Mouse (Mus musculus) midbrain, embryonic 14.5 days (tissue): ENCODE data around the gene Gm20481. TPM values are rescaled to one million over a fixed set of nuclear protein-coding genes. Genes with fewer than 3 reads are reported as not detected.
"Not testable (repeated sequence)": the region's sequence is repeated elsewhere in the genome, so short reads cannot be mapped to it uniquely, and the experiment has no call there.

Experiments used
- ATAC-seq: fragments of 200-750 bp; cut with Nextera tagmentation; 2 replicates; pipeline ENCODE4 v1.8.0; 2017; ENCODE audit warnings: moderate number of reproducible peaks, moderate library complexity; ENCODE audit not compliant: low FRiP score, low TSS enrichment
- DNase-seq: peaks from one replicate; pipeline ENCODE4 v3.0.0-alpha.2; 2015
- H3K27ac ChIP-seq: fragments of 300-500 bp; sonication (generic); replicated peaks from 2 replicates; pipeline ENCODE4 v1.5.1; 2014; ENCODE audit warnings: mild to moderate bottlenecking, low read depth, low read length, moderate library complexity
- H3K27me3 ChIP-seq: fragments of 300-500 bp; sonication (generic); 2 replicates; pipeline ENCODE4 v1.6.1; 2014; ENCODE audit warnings: low read length, control low read depth, mixed read lengths; ENCODE audit not compliant: control insufficient read depth, insufficient read depth
- H3K36me3 ChIP-seq: fragments of 300-500 bp; sonication (generic); 2 replicates; pipeline ENCODE4 v1.6.1; 2014; ENCODE audit warnings: low read length, control low read depth; ENCODE audit not compliant: control insufficient read depth, insufficient read depth
- H3K4me1 ChIP-seq: fragments of 300-500 bp; sonication (generic); 2 replicates; pipeline ENCODE4 v1.6.1; 2014; ENCODE audit warnings: mild to moderate bottlenecking, antibody characterized with exemption, low read length, control low read depth; ENCODE audit not compliant: control insufficient read depth, insufficient read depth
- H3K4me2 ChIP-seq: fragments of 300-500 bp; sonication (generic); 2 replicates; pipeline ENCODE4 v1.6.1; 2014; ENCODE audit warnings: mild to moderate bottlenecking, low read length, moderate library complexity
- H3K4me3 ChIP-seq: fragments of 300-500 bp; sonication (generic); replicated peaks from 2 replicates; pipeline ENCODE4 v1.5.1; 2014; ENCODE audit warnings: low read depth, low read length
- H3K9ac ChIP-seq: fragments of 300-500 bp; sonication (generic); replicated peaks from 2 replicates; pipeline ENCODE4 v1.6.1; 2014; ENCODE audit warnings: mild to moderate bottlenecking, low read length, moderate library complexity
- H3K9me3 ChIP-seq: fragments of 300-500 bp; sonication (generic); 2 replicates; pipeline ENCODE4 v1.6.1; 2016; ENCODE audit warnings: low read length, control low read depth, mixed read lengths; ENCODE audit not compliant: control insufficient read depth
- WGBS: fragments of 180-500 bp; shearing (Covaris S2); extraction: QIAGEN DNeasy Blood & Tissue Kit; methylation state at CpG from one replicate; pipeline ENCODE4 v1.1.7; 2014; 5-methylcytosine and 5-hydroxymethylcytosine counted together
- polyA plus RNA-seq: library from polyadenylated mRNA; unstranded; fragments of >200 nt; fragmentation: Nextera tagmentation; extraction: Ambion mirVana; gene quantifications from 2 replicates; pipeline ENCODE4 v1.2.1, GENCODE M21; 2014

The Gm20481 gene
- polyA plus RNA-seq: 1.1 and 2.3 TPM in 2 replicates

GRCm38 (mm10) chr17:34969822-34970221 is at the start of gene Gm20481:
Gene Gm20481 (plus strand): TSS chr17:34969912.
- 68% methylated on average over 6 of the region's 11 CpGs for WGBS

DNA sequence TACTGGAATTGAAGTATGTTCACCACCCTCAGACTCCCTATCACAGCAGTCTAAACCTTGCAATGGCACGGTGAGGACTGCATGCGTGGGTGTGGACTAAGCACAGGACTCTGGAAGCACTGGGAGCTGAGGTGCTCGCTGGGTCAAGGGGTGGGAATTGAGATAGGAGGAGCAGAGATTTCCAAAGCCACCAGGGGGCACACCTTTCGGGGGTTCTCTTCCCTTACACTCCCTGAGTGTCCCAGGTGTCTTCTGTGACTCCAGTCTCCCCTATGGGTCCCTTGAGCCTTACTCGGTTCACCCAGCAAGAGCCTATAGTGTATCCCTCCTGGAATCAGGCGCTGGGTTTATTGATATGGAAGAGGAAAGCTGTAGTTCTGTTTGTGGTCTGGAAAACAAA is 46.8 kb upstream of the Gm20481 start:
- H3K4me3 ChIP-seq: no peak overlapping the region
- WGBS: 55% methylated on average over 6 of the region's 6 CpGs
- no peak overlapping the region for H3K4me2 ChIP-seq
- H3K9ac ChIP-seq: no peak overlapping the region
- DNase-seq: no peak
- no peaks in the 10 kb centered on the region for H3K4me1 ChIP-seq
- no peaks in the 10 kb centered on the region for H3K36me3 ChIP-seq
- no peaks in the 10 kb centered on the region for H3K9me3 ChIP-seq
- no peak overlapping the region for H3K27ac ChIP-seq
- no peak for ATAC-seq
- no peaks in the 10 kb centered on the region for H3K27me3 ChIP-seq

More at GRCm38 (mm10) chr17:34969822-34970221, at the start of gene Gm20481:
- not testable (repeated sequence) for H3K9ac ChIP-seq, DNase-seq, H3K27ac ChIP-seq, H3K4me2 ChIP-seq, H3K36me3 ChIP-seq, ATAC-seq, H3K4me3 ChIP-seq, H3K9me3 ChIP-seq, H3K4me1 ChIP-seq
- peaks cover 18% of the 10 kb centered on the region for H3K27me3 ChIP-seq

- DNase-seq (no peak), ATAC-seq (no peak)
- no peak overlapping the region for H3K9ac ChIP-seq
- H3K36me3 ChIP-seq: no peaks in the 10 kb centered on the region
- no peaks in the 10 kb centered on the region for H3K9me3 ChIP-seq
- 61% methylated on average over 5 of the region's 5 CpGs for WGBS
- H3K27me3 ChIP-seq: no peaks in the 10 kb centered on the region
- no peak overlapping the region for H3K4me2 ChIP-seq
- no peaks in the 10 kb centered on the region for H3K4me1 ChIP-seq
- H3K27ac ChIP-seq: no peak overlapping the region
- H3K4me3 ChIP-seq: no peak overlapping the region
These were observed 45.5 kb upstream of the Gm20481 start for GRCm38 (mm10) chr17:34924258-34924657.

DNA sequence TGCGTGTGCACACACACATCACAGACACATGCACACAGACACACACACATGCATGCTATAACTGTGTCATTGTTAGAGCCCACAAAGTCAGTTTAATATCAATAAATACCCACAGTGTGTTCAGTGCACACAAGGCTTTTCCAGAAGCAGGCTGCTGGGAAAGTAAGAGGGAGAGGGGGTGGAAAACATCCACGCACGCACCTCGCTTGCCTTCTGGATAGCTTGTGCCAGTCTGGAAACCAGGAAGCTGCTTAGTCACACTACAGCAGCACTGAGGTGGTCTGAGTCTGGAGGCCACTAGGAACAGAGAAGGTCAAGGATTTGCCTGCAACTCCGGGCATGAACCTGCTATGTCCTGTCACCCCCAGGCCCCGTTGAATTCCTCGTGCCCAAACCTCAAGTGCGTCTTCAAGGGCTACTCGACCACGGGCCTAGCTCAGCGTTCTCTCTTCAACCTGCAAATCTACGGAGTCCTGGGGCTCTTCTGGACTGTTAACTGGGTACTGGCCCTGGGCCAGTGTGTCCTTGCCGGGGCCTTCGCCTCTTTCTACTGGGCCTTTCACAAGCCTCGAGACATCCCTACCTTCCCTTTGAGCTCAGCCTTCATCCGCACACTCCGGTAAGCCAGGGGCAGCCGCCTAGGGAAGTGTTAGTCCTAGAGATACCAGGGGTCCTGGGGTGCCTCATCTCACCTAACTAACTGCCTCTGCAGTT is 42.2 kb upstream of the Gm20481 start:
- no peak overlapping the region for H3K4me2 ChIP-seq
- no peaks in the 10 kb centered on the region for H3K36me3 ChIP-seq
- H3K9ac ChIP-seq: no peak overlapping the region
- H3K27me3 ChIP-seq: no peaks in the 10 kb centered on the region
- no peaks in the 10 kb centered on the region for H3K9me3 ChIP-seq
- DNase-seq (no peak), ATAC-seq (no peak)
- no peak overlapping the region for H3K27ac ChIP-seq
- H3K4me1 ChIP-seq: peaks cover 10% of the 10 kb centered on the region
- no peak overlapping the region for H3K4me3 ChIP-seq
- 87% methylated on average over 18 of the region's 18 CpGs for WGBS

DNA sequence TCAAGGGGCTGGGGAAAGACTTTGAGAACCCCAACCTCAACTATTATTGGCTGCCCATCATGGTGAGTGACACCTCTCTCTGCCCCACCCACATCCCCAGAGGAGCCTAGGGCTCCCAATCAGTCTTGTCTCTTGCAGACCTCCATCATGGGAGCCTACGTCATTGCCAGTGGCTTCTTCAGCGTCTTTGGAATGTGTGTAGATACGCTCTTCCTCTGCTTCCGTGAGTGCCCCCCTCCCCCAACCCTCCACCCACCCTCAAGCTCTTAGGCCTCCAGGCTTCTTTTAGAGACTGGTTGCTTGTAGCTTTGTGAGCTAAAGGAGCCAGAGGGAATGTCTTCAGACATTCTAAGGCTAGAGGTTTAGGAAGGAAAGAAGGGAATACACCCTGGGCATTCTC is 40.9 kb upstream of the Gm20481 start:
- no peaks in the 10 kb centered on the region for H3K27me3 ChIP-seq
- no peak overlapping the region for H3K27ac ChIP-seq
- no peak for ATAC-seq
- peaks cover 11% of the 10 kb centered on the region for H3K4me1 ChIP-seq
- no peaks in the 10 kb centered on the region for H3K9me3 ChIP-seq
- WGBS: 74% methylated on average over 4 of the region's 4 CpGs
- DNase-seq: no peak
- no peak overlapping the region for H3K9ac ChIP-seq
- H3K4me3 ChIP-seq: no peak overlapping the region
- H3K36me3 ChIP-seq: peaks cover 11% of the 10 kb centered on the region; the same call in 1 of the 2 replicates
- H3K4me2 ChIP-seq: no peak overlapping the region

GRCm38 (mm10) chr17:34931061-34931734 is 38.5 kb upstream of the Gm20481 start, which contains the start of gene Neu1:
Gene Neu1 (plus strand): TSS chr17:34931253.
- WGBS: under 1% methylated on average over 38 of the region's 38 CpGs
- Histone ChIP-seq H3K9me3 (no peaks in the 10 kb centered on the region), H3K4me1 (peaks cover 11% of the 10 kb centered on the region), H3K4me2 (peak within 1 kb of the TSS; percentile 97), H3K4me3 (peak within 1 kb of the TSS; percentile 82), H3K9ac (peak within 1 kb of the TSS; percentile 80), H3K27ac (peak within 1 kb of the TSS; percentile 54), H3K36me3 (peaks cover 30% of the 10 kb centered on the region), H3K27me3 (no peaks in the 10 kb centered on the region)
- peak; percentile 99 for DNase-seq
- ATAC-seq: peak; percentile 96

DNA sequence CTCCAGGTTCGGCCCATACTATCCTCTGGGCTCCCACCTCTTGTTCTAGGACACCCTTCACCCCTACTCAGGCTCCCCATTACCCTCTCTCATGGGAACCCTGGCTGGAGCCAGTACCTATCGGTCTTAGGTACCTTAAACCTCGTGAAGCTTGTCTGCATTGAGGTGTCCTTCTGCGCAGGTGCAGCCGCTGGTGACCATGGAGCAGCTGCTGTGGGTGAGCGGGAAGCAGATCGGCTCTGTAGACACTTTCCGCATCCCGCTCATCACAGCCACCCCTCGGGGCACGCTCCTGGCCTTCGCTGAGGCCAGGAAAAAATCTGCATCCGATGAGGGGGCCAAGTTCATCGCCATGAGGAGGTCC is 38.0 kb upstream of the Gm20481 start:
- DNase-seq (peak; percentile 63), ATAC-seq (no peak; the same call in 1 of the 2 replicates)
- Histone ChIP-seq H3K4me3 (peak overlapping the region; percentile 82), H3K27ac (peak overlapping the region; percentile 54), H3K36me3 (peaks cover 30% of the 10 kb centered on the region), H3K4me2 (peak overlapping the region; percentile 97), H3K9ac (peak overlapping the region; percentile 80), H3K9me3 (no peaks in the 10 kb centered on the region), H3K4me1 (peaks cover 11% of the 10 kb centered on the region), H3K27me3 (no peaks in the 10 kb centered on the region)
- WGBS: 12% methylated on average over 14 of the region's 14 CpGs

DNA sequence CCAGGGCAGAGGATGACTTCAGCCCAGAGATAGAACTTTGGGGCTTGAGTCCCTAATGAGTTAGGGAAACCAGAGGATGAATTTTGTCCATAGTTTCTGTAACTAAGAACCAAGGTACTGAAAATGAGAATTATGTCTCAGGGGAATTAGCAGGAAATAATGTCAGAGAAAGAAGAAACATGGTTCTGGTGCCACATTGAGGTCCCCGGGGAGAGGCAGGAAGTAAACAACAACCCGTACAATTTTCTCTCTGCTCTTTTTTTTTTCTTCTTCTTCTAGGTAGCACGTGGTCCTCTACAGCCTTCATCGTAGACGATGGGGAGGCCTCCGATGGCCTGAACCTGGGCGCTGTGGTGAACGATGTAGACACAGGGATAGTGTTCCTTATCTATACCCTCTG is 37.4 kb upstream of the Gm20481 start:
- no peaks in the 10 kb centered on the region for H3K27me3 ChIP-seq
- peak overlapping the region; percentile 82 for H3K4me3 ChIP-seq
- no peak for DNase-seq
- H3K4me2 ChIP-seq: peak overlapping the region; percentile 97
- no peak overlapping the region for H3K27ac ChIP-seq
- H3K36me3 ChIP-seq: peaks cover 30% of the 10 kb centered on the region
- H3K4me1 ChIP-seq: peaks cover 11% of the 10 kb centered on the region
- ATAC-seq: no peak
- no peaks in the 10 kb centered on the region for H3K9me3 ChIP-seq
- WGBS: 96% methylated on average over 8 of the region's 8 CpGs
- H3K9ac ChIP-seq: peak overlapping the region; percentile 80
